In the genomic region with DNA sequence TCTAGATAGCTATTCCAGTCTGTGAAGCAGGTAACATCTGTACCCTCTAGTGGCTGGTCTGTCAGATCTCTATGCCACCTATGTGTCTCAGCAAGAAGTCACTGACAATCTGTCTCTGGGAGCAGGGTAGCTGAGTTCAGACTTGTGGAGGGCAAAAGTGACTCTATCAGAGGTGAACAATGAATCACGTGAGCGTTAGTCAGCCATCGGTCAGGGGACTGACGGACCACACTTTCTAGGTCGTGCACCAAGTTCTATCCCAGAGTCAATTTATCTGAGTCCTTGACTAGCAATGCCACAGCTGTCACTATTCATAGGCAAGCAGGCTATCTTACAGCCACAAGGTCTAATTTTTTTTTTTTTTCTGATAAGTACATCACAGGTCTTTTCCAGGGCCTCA, we compare ENCODE assay signal across 26 mouse cellular contexts. TPM values are rescaled to one million over a fixed set of nuclear protein-coding genes. Genes with fewer than 3 reads are reported as not detected.
"Had no signal": no experiment of that assay in that cellular context is flagged by ENCODE, and none has a peak within 500 bp of the region (broad histone marks: within the 10 kb centered on the region; RNA-seq: fewer than 3 reads in every experiment).

No protein-coding gene starts in this region.

- H3K36me3 ChIP-seq: heart, embryonic 10.5 days; heart, embryonic 12.5 days; hindbrain, embryonic 12.5 days; intestine, embryonic 15.5 days; limb, embryonic 15.5 days; liver, embryonic 12.5 days had no signal

- ATAC-seq: hindbrain, embryonic 16.5 days; inflammation-experienced regulatory T-cells, adult 6 months; intestine, embryonic 15.5 days; intestine, postnatal 0 days; liver, embryonic 12.5 days had no signal

- H3K9me3 ChIP-seq: heart, embryonic 10.5 days; heart, embryonic 12.5 days; hindbrain, embryonic 10.5 days; hindbrain, embryonic 12.5 days; intestine, embryonic 15.5 days; limb, embryonic 13.5 days; limb, embryonic 15.5 days; liver, embryonic 12.5 days had no signal

- H3K9ac ChIP-seq: heart, embryonic 12.5 days; hindbrain, embryonic 12.5 days; hindbrain, embryonic 14.5 days; intestine, embryonic 15.5 days; limb, embryonic 13.5 days; limb, embryonic 15.5 days; liver, embryonic 12.5 days; liver, embryonic 14.5 days had no signal

- H3K27me3 ChIP-seq: hindbrain, embryonic 12.5 days; intestine, embryonic 15.5 days; limb, embryonic 13.5 days; limb, embryonic 15.5 days had no signal

- H3K4me2 ChIP-seq: heart, embryonic 12.5 days; hindbrain, embryonic 12.5 days; hindbrain, embryonic 14.5 days; intestine, embryonic 15.5 days; limb, embryonic 13.5 days; limb, embryonic 15.5 days; liver, embryonic 12.5 days had no signal

- H3K27ac ChIP-seq: gastrocnemius, adult 2 months; heart, embryonic 10.5 days; hindbrain, embryonic 10.5 days; hindbrain, embryonic 12.5 days; hindbrain, embryonic 14.5 days; intestine, embryonic 15.5 days; kidney, postnatal 0 days; limb, embryonic 13.5 days; limb, embryonic 15.5 days; liver, embryonic 12.5 days; liver, embryonic 14.5 days had no signal

- H3K4me3 ChIP-seq: gastrocnemius, adult 2 months; heart, embryonic 10.5 days; heart, embryonic 12.5 days; hindbrain, embryonic 10.5 days; hindbrain, embryonic 12.5 days; intestine, embryonic 15.5 days; limb, embryonic 13.5 days; limb, embryonic 15.5 days; liver, embryonic 12.5 days had no signal

- DNase-seq: gastrocnemius, adult 2 months; gastrocnemius, postnatal 10 days; gastrocnemius, postnatal 25 days; heart, adult 18-20 months; heart, postnatal 10 days; heart, postnatal 4 days; kidney, adult 18-20 months; kidney, adult 8-10 months; kidney, postnatal 14 days; kidney, postnatal 36 days; layer of hippocampus, adult 9-11 months; layer of hippocampus, postnatal 36 days had no signal

RNA-seq across cellular contexts. Expression of a gene that starts 4.6 kb away (rescaled TPM):
- polyA plus RNA-seq: inflammation-experienced regulatory T-cells, adult 6 months had no signal
